Mouse (Mus musculus) cortical plate, adult 2 months (tissue): Measurements from ENCODE around the gene Olfr1368.

Experiments used
- CTCF ChIP-seq: fragments of 200-500 bp; IDR thresholded peaks from 2 replicates; pipeline ENCODE4 v1.5.1; 2011; ENCODE audit warnings: mild to moderate bottlenecking, control low read depth, low read length; ENCODE audit not compliant: insufficient read depth; ENCODE audit errors: extremely low read depth
- POLR2A ChIP-seq: fragments of 200-500 bp; IDR thresholded peaks from 2 replicates; pipeline ENCODE4 v1.6.1; 2011; ENCODE audit warnings: mild to moderate bottlenecking, low read length, control low read depth; ENCODE audit not compliant: insufficient read depth; ENCODE audit errors: extremely low read depth

- no peak for TF ChIP-seq CTCF
- no peak for TF ChIP-seq POLR2A
Observed at GRCm38 (mm10) chr13:21185521-21185920, 39.9 kb upstream of the Olfr1368 start.
